Mouse (Mus musculus): Measurements from ENCODE around the gene Acss2.
"Not testable (repeated sequence)": the region's sequence is repeated elsewhere in the genome, so short reads cannot be mapped to it uniquely, and the experiment has no call there.

GRCm38 (mm10) chr2:155605236-155605589, 87.5 kb downstream of the Acss2 start:
- TF ChIP-seq GATA1, TAL1 (IDR thresholded peaks at IDR 0.05; ENCODE audit: low read length): not testable (repeated sequence)

Data from erythroblast, embryonic 14.5 days (primary cell).